Mouse (Mus musculus) MEL-GATA-1-ER (cell line): ENCODE results near the gene Atxn10.
A peak's percentile ranks its signal among the peaks of the same experiment; 100 is the strongest.

ENCODE experiments used
- DNase-seq: peaks from one replicate; pipeline ENCODE4 v3.0.0-alpha.2; 2012; ENCODE audit warnings: low read depth; ENCODE audit errors: extremely low read depth

Atxn10 gene

GRCm38 (mm10) chr15:85466456-85467067 lies 130.5 kb downstream of the Atxn10 start:
- DNase-seq: no peak

GRCm38 (mm10) chr15:85469401-85469800 lies 133.4 kb downstream of the Atxn10 start:
- DNase-seq: no peak

- no peak for DNase-seq
Observed at GRCm38 (mm10) chr15:85474697-85475096, 138.7 kb downstream of the Atxn10 start.

GRCm38 (mm10) chr15:85477584-85477983 lies 141.5 kb downstream of the Atxn10 start:
- peak; percentile 6 for DNase-seq

GRCm38 (mm10) chr15:85479365-85479764 lies 143.3 kb downstream of the Atxn10 start:
- no peak for DNase-seq

DNA sequence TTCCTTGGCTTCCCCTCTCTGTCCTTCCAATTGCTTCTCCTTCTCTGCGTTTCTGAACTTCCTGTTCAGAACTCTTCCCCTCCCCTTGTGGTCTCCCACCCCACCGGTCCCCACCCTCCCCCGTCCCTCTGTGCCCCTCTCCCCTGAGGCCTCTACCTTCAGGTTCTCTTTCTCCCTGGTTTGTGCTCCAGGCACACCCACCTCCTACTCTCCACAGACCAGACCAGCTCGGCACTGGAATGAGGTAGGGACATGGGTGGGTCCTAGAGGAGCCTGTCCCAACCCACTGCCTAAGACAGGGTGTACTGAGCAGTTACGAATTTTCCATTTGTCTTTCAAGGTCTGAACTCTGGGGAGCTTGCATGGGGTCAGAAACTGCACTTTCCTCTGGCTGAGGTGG lies 143.9 kb downstream of the Atxn10 start:
- no peak for DNase-seq

DNA sequence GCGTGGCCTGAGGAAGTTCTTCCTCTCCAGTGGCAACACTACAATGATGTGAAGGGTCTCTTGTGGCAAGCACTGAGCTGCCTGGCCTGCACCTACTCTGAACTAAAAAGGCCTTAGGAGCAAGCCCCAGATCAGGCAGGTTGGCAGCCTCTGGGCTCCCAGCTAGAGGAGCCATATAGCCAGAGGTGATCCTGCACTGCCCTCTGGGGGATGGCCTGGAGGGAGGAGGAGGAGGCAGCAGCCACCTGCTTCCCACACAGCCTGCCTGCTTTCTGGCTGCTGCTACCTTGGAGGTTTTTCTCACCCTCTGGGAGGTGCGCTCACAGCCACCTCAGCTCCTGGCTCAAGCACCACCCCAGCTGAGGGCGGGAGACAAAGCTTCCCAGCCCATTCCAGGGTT lies 144.6 kb downstream of the Atxn10 start:
- no peak for DNase-seq

DNA sequence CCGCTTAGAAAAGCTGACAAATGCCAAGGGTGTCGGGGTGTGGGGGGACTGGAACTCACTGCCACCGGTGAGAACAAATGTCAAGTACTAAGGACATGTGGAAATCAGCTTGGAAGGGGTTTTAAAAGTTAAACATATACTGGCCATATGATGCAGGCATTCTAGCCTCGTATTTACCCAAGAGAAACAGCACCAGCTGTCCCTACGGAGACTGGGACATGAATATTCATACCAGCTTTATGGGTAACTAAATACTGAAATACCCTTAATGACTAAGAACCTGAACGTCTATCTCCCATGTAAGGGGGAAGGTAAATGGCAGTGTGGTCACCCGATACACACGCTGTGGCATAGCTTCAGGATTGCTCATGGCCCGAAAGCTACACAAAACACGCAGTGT lies 152.9 kb downstream of the Atxn10 start:
- DNase-seq: no peak

DNA sequence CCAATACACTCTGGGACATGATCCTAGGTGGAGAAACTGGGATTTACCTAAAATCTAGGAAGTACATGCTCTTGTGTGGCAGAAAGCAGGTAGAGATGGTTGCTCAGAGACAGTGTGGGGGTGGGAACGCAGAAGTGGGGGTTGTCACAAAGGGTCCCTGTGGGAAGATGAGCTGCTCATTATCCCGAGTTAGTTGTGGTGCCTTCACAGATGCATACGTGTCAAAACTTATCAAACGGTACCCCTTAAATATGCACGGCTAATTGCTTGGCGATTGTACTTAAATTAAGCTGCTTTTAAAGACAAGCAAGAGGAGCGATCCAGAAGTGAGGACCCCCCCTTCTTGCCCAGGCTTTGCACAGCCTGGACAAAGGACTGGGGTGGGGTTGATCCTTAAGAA lies 153.7 kb downstream of the Atxn10 start:
- DNase-seq: no peak

DNA sequence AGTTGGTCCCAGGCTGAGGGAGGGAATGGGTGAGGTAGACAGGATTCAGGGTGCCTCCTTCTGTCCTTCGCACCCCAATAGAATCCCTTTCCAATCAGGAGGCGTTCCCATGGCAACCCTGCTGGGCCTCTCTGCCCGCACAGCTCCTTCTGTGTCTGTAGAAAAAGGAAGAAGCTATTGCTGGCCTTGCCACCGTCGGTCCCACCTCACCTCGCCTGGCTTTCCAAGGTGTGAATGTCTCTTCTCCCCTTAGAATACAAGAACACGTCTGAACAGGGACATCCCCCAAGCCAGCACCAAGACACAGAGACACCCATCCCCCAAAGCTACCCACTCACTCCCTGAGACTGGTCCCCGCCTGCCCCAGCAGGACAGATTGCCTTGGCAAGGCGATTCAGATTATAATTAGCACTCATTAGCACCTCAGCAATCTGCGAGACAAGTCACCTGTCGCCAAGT lies 158.1 kb downstream of the Atxn10 start:
- DNase-seq: no peak

- no peak for DNase-seq
Observed at GRCm38 (mm10) chr15:85497548-85497947, 161.5 kb downstream of the Atxn10 start.

- DNase-seq: no peak
Observed at GRCm38 (mm10) chr15:85497981-85498475, 162.0 kb downstream of the Atxn10 start.

GRCm38 (mm10) chr15:85500267-85500666 lies 164.2 kb downstream of the Atxn10 start:
- DNase-seq: no peak

GRCm38 (mm10) chr15:85503127-85503526 lies 167.1 kb downstream of the Atxn10 start, which contains the start of gene 7530416G11Rik:
Gene 7530416G11Rik (minus strand): TSS chr15:85503227.
- DNase-seq: no peak

DNA sequence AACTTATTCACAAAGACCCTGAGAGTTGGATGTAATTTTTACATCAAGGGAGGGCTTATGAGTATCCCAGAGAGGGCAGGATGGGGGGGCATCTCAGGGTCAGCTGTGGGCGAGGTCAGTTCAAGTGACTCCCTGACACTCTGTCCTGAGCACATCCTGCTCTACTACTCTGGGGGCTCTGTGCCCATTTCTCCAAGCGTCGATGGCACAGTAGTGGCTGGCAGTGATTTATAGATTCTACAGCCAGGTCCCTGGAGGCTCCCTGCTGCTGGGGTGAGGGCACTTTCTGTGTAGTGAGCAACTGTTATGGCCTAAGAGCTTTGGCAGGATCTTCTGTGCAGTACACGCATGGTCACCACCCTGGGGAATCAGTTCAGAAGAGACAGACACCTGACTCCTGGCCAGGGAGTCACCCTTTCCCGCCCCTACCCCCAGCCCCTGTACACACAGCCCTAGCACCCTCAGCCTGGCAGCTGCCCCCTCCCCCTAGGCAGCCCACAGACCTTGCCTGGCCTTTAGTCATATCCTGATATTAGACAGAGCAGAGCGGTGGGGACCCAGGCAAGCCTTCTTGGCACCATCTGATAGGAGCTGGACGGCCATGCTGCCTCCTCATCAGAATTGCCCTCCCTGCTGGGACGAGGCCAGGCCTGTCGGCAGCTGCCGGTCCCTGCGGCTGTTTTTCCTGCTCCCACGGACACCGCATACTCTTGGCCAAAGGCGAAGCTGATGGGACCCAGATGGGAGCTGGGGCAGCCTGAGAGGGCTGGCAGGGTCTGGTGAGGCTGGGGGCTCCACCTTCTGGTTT lies 169.3 kb downstream of the Atxn10 start:
- DNase-seq: no peak

DNA sequence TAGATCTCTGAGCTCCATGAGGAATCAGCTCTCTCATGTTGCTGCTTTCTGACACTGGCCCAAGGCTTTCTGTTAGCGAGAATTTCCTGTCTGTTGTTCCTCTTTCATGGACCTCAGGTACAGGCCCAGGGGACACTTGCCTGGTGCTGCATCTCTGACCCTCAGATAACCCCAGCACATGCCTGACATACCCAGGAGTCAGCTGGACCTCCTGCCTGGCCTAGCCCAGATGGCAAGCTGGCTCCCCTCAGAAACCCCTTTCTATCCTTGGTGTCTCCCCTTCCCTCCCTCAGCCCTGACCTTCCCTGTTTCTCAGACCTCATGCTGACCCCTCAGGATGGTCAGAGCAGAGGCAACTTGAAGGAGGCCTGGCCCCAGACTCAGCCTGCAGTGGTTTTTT lies 170.6 kb downstream of the Atxn10 start:
- no peak for DNase-seq

DNA sequence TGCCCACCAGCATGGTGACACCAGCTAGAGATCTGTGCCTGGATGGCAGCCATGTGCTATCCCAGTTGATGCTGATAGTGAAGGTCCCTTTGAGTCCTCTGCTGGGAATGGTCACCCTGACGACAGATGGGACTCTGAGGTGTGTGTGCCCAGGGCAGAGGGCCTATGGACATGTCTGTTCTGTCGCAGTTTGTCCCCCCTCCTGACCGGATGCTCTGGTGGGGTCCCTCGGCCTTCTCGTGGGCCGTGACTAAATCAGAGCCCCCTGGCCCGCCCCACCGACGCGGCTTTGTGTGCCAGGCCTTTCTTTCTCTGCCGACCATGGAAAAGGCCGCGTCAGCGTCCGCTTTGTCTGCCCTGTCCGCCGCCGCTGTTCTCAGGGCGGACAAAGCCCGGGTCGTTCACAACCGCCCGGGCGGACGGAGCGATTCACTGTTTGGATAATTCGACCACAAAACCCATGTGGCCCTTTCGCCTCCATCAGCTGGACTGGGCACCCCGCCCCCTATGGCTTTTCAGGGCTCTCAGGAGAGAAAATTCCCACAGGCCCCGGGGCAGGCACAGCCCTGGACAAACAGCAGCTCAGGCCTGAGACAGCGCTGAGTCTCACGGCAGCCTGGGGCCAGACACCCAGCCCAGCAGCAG lies 171.4 kb downstream of the Atxn10 start:
- DNase-seq: no peak
